Mouse (Mus musculus) lung, embryonic 16.5 days (tissue): ENCODE measurements around the gene Sgtb. TPM values are rescaled to one million over a fixed set of nuclear protein-coding genes. Genes with fewer than 3 reads are reported as not detected.
A peak's percentile ranks its signal among the peaks of the same experiment; 100 is the strongest.

Experiments
- ATAC-seq: fragments of 200-750 bp; cut with Nextera tagmentation; 2 replicates; pipeline ENCODE4 v1.8.0; 2017; ENCODE audit warnings: low read depth, mild to moderate bottlenecking, moderate library complexity
- H3K27ac ChIP-seq: fragments of 300-500 bp; sonication (generic); 2 replicates; pipeline ENCODE4 v1.5.1; 2014; ENCODE audit warnings: mild to moderate bottlenecking, control low read depth, low read length
- H3K27me3 ChIP-seq: fragments of 300-500 bp; sonication (generic); 2 replicates; pipeline ENCODE4 v1.6.1; 2014; ENCODE audit warnings: low read depth, low read length, mixed read lengths; ENCODE audit not compliant: control insufficient read depth, insufficient read depth
- H3K36me3 ChIP-seq: fragments of 300-500 bp; sonication (generic); 2 replicates; pipeline ENCODE4 v1.6.1; 2014; ENCODE audit warnings: low read length; ENCODE audit not compliant: control insufficient read depth, insufficient read depth
- H3K4me1 ChIP-seq: fragments of 300-500 bp; sonication (generic); replicated peaks from 2 replicates; pipeline ENCODE4 v1.6.1; 2014; ENCODE audit warnings: low read length, mixed read lengths; ENCODE audit not compliant: control insufficient read depth, insufficient read depth
- H3K4me2 ChIP-seq: fragments of 300-500 bp; sonication (generic); 2 replicates; pipeline ENCODE4 v1.6.1; 2014; ENCODE audit warnings: low read depth, low read length, control low read depth
- H3K4me3 ChIP-seq: fragments of 300-500 bp; sonication (generic); 2 replicates; pipeline ENCODE4 v1.5.1; 2014; ENCODE audit warnings: mild to moderate bottlenecking, low read length, control low read depth
- H3K9ac ChIP-seq: fragments of 300-500 bp; sonication (generic); 2 replicates; pipeline ENCODE4 v1.6.1; 2014; ENCODE audit warnings: low read length, control low read depth
- H3K9me3 ChIP-seq: fragments of 300-500 bp; sonication (generic); 2 replicates; pipeline ENCODE4 v1.6.1; 2016; ENCODE audit warnings: low read length; ENCODE audit not compliant: control insufficient read depth
- WGBS: fragments of 180-500 bp; shearing (Covaris S2); extraction: QIAGEN DNeasy Blood & Tissue Kit; methylation state at CpG from one replicate; pipeline ENCODE4 v1.1.7; 2014; 5-methylcytosine and 5-hydroxymethylcytosine counted together
- polyA plus RNA-seq: library from polyadenylated mRNA; unstranded; fragments of >200 nt; fragmentation: Nextera tagmentation; extraction: Ambion mirVana; gene quantifications from 2 replicates; pipeline ENCODE4 v1.2.1, GENCODE M21; 2015

Gene Sgtb
- polyA plus RNA-seq, result 5.7 and 6.3 TPM in 2 replicates

- Histone ChIP-seq H3K27me3 (no peaks in the 10 kb centered on the region), H3K4me2 (peak within 1 kb of the TSS; percentile 100), H3K36me3 (no peaks in the 10 kb centered on the region), H3K4me1 (0 out of 2 replicates have a peak, but pooled peaks cover 12% of the 10 kb centered on the region), H3K27ac (peak within 1 kb of the TSS; percentile 58), H3K4me3 (peak within 1 kb of the TSS; percentile 93), H3K9ac (peak within 1 kb of the TSS; percentile 80), H3K9me3 (no peaks in the 10 kb centered on the region; the same call in 1 of the 2 replicates)
- under 1% methylated on average over 35 of the region's 44 CpGs for WGBS
- ATAC-seq, result peak; percentile 98
Measured at GRCm38 (mm10) chr13:104109288-104109815, at the start of gene Sgtb, which contains the start of gene Nln. TSS of gene Sgtb (plus strand) at chr13:104109741. TSS of gene Nln (minus strand) at chr13:104109614.

- WGBS, result 87% methylated on average over 1 of the region's 1 CpGs
- no peaks in the 10 kb centered on the region for H3K36me3 ChIP-seq
- H3K4me1 ChIP-seq, result no peaks in the 10 kb centered on the region; the same call in 1 of the 2 replicates
Measured at GRCm38 (mm10) chr13:104060231-104060630, 49.3 kb upstream of the Sgtb start.

GRCm38 (mm10) chr13:104061975-104062750 is 47.4 kb upstream of the Sgtb start:
- H3K4me3 ChIP-seq, result no peak overlapping the region
- no peaks in the 10 kb centered on the region for H3K36me3 ChIP-seq
- ATAC-seq, result peak; percentile 47; the same call in 1 of the 2 replicates
- no peak overlapping the region for H3K9ac ChIP-seq
- 48% methylated on average over 2 of the region's 2 CpGs for WGBS
- peak overlapping the region; percentile 27; the same call in 1 of the 2 replicates for H3K27ac ChIP-seq
- H3K27me3 ChIP-seq, result no peaks in the 10 kb centered on the region
- no peak overlapping the region for H3K4me2 ChIP-seq
- no peaks in the 10 kb centered on the region for H3K9me3 ChIP-seq
- H3K4me1 ChIP-seq, result no peaks in the 10 kb centered on the region; the same call in 1 of the 2 replicates

More at GRCm38 (mm10) chr13:104060231-104060630, 49.3 kb upstream of the Sgtb start:
- H3K27me3 ChIP-seq, result no peaks in the 10 kb centered on the region
- H3K4me2 ChIP-seq, result no peak overlapping the region
- no peak overlapping the region for H3K9ac ChIP-seq
- no peak for ATAC-seq
- H3K9me3 ChIP-seq, result no peaks in the 10 kb centered on the region
- H3K4me3 ChIP-seq, result no peak overlapping the region
- H3K27ac ChIP-seq, result no peak overlapping the region

- H3K9me3 ChIP-seq, result no peaks in the 10 kb centered on the region
Measured at GRCm38 (mm10) chr13:104063061-104063460, 46.5 kb upstream of the Sgtb start.

GRCm38 (mm10) chr13:104065649-104066347 is 43.7 kb upstream of the Sgtb start:
- H3K4me2 ChIP-seq, result no peak overlapping the region
- ATAC-seq, result no peak
- H3K9me3 ChIP-seq, result no peaks in the 10 kb centered on the region
- 65% methylated on average over 2 of the region's 2 CpGs for WGBS
- H3K9ac ChIP-seq, result no peak overlapping the region
- H3K36me3 ChIP-seq, result peaks cover 3% of the 10 kb centered on the region; the same call in 1 of the 2 replicates
- H3K27me3 ChIP-seq, result no peaks in the 10 kb centered on the region
- H3K4me1 ChIP-seq, result peaks cover 2% of the 10 kb centered on the region; the same call in 1 of the 2 replicates
- H3K4me3 ChIP-seq, result no peak overlapping the region
- H3K27ac ChIP-seq, result no peak overlapping the region

More at GRCm38 (mm10) chr13:104063061-104063460, 46.5 kb upstream of the Sgtb start:
- no peak overlapping the region for H3K4me2 ChIP-seq
- H3K9ac ChIP-seq, result no peak overlapping the region
- no peak overlapping the region for H3K27ac ChIP-seq
- WGBS, result 82% methylated on average over 9 of the region's 9 CpGs
- ATAC-seq, result no peak
- no peak overlapping the region for H3K4me3 ChIP-seq
- H3K4me1 ChIP-seq, result no peaks in the 10 kb centered on the region; the same call in 1 of the 2 replicates
- no peaks in the 10 kb centered on the region for H3K27me3 ChIP-seq
- peaks cover under 1% of the 10 kb centered on the region; the same call in 1 of the 2 replicates for H3K36me3 ChIP-seq

GRCm38 (mm10) chr13:104069216-104069615 is 40.3 kb upstream of the Sgtb start:
- 0 out of 2 replicates have a peak, but pooled peaks have one; percentile 43 for ATAC-seq
- H3K36me3 ChIP-seq, result peaks cover 3% of the 10 kb centered on the region
- no peaks in the 10 kb centered on the region for H3K27me3 ChIP-seq
- H3K9me3 ChIP-seq, result no peaks in the 10 kb centered on the region
- WGBS, result 70% methylated on average over 11 of the region's 11 CpGs
- H3K9ac ChIP-seq, result no peak overlapping the region
- H3K27ac ChIP-seq, result no peak overlapping the region
- H3K4me2 ChIP-seq, result no peak overlapping the region
- H3K4me3 ChIP-seq, result no peak overlapping the region
- H3K4me1 ChIP-seq, result peaks cover 2% of the 10 kb centered on the region; the same call in 1 of the 2 replicates

GRCm38 (mm10) chr13:104070703-104071102 is 38.8 kb upstream of the Sgtb start:
- H3K4me3 ChIP-seq, result no peak overlapping the region
- H3K9ac ChIP-seq, result no peak overlapping the region
- H3K36me3 ChIP-seq, result peaks cover 3% of the 10 kb centered on the region
- H3K27ac ChIP-seq, result peak overlapping the region; percentile 28; the same call in 1 of the 2 replicates
- no peak overlapping the region for H3K4me2 ChIP-seq
- no peaks in the 10 kb centered on the region for H3K27me3 ChIP-seq
- H3K4me1 ChIP-seq, result peaks cover 9% of the 10 kb centered on the region; the same call in 1 of the 2 replicates
- H3K9me3 ChIP-seq, result no peaks in the 10 kb centered on the region
- no peak for ATAC-seq
- 54% methylated on average over 3 of the region's 3 CpGs for WGBS

- Histone ChIP-seq H3K36me3 (peaks cover 3% of the 10 kb centered on the region), H3K4me2 (no peak overlapping the region), H3K9ac (no peak overlapping the region), H3K4me3 (no peak overlapping the region), H3K27ac (no peak overlapping the region), H3K27me3 (no peaks in the 10 kb centered on the region), H3K4me1 (peaks cover 9% of the 10 kb centered on the region; the same call in 1 of the 2 replicates), H3K9me3 (no peaks in the 10 kb centered on the region)
- no peak for ATAC-seq
- 92% methylated on average over 9 of the region's 9 CpGs for WGBS
Measured at GRCm38 (mm10) chr13:104072351-104072750, 37.2 kb upstream of the Sgtb start.
